Mouse (Mus musculus): Measurements from ENCODE around the gene Bak1.

The Bak1 gene

DNA sequence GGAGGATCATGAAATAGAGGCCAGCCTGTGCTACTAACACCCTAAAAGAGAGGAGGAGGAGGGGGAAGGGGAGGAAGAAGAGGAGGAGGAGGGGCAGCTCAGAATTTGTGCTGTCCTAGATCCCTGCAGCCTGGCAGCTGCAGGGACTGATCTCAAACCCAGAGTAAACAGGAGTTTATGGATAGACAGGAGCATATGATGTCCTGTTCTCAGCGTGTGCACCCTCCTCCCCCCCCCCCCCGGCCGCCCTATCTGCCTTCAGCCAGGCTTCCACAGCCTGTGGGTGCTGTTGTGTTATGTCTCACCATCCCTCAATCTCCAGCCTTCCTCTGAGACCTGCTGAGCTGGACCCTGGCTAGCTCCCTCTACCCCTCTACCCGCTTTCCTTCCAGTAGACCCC is at the start of gene Bak1:
TSS of gene Bak1 (minus strand) at position 101 of the 400 bp plus-strand sequence.
- DNase-seq (ENCODE audit: low spot score in 2 of 2): no peak

DNA sequence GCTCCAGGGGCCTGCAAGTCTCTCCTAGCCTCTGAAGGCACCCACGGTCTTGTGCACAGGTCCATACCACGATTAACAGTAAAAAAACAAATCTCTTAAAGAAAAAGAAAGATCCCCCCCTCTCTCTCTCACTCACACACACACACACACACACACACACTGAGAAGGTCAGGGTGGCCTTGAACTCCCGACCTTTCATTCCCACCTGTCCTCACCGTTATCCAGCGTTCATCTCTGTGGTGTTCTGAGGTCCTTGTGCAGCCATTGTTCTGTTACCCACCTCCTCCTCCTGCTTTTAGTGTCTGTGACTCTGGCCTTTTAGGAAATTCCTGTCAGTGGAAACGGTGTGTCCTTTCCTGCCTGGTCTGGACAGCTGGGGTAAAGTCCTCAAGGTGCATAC is 49.7 kb upstream of the Bak1 start:
- DNase-seq (ENCODE audit: low spot score in 2 of 2): no peak

DNA sequence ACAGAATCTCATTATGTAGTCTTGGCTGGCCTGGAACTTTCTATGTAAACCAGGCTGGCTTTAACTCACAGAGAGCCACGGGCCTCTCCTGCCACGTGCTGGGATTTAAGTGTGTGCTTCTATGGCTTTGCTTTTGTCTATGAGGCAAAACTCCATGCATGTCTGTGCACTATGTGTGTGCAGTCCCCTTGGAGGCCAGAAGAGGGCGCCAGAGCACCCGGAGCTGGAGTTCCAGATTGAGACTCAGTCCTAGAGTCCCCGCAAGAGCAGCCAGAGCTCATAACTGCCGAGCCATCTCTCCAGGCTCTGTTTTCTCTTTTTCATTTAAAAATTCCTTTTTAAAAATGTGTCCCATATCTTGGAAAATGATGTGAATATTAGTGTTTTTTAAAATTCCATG is 49.1 kb upstream of the Bak1 start:
- DNase-seq (ENCODE audit: low spot score in 2 of 2): peak in 1 of 2 experiments; percentile 38

DNA sequence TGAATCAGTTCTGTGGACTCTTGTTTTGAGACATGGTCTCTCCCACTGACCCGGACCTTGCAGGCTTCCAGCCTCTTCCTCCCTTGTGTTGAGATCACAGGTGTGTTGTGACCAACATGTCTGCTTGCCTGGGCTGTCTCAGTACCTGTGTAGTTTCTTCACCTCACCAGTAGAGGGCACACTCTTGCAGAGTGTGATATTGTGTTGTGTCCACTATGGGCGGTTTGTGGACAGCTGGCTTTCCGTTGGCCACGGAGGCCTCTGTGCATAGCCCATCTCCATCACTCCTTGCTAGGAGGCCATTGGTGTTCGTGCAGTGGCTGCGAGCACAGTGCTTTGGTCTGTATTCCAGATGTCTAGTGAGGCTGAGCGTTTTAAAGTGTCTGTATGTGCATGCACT is 48.3 kb upstream of the Bak1 start:
- DNase-seq (ENCODE audit: low spot score in 2 of 2): no peak

DNA sequence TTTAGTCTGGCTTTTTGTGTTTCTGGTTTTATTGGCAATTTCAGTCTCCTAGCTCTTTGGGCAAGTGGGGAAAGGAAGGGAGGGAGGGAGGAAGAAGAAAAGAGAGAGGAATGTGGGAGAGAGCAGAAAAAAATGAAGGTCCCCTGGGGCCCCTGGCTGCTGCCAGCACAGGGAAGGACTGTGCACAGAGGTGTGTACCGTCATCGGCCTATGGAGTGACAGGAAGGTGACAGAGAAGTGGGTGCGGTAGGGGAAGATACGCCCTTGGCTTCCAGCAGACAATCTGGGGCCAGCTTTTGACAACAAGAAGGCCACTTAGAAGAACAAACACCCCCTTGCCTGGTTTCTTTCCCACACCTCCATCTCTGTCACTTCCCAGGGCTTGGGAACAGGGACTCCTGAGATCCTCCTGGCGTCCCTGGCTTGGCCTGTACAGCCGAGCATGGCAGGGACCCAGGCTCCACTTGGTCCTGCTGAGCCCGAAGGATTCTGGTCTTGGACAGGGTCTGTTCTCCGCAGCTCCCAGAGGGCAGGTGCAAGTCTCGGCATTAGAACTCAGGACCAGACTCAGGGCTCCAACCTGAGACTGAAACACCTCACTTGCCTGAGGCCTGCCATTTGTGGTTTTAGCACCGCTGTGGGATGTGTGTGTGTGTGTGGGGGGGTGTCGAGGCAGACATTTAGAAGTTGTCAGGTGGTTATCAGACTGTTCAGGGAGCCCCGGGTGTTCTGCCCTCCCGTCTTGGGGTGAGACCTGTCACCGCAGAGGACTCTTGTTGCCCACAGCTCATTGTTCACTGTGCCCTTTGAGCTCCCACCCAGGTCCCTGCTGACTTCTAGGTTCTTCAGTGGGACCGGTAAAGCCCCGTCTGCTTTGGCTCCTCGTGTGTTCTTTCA is 46.3 kb upstream of the Bak1 start:
- DNase-seq (ENCODE audit: low spot score in 2 of 2): no peak

DNA sequence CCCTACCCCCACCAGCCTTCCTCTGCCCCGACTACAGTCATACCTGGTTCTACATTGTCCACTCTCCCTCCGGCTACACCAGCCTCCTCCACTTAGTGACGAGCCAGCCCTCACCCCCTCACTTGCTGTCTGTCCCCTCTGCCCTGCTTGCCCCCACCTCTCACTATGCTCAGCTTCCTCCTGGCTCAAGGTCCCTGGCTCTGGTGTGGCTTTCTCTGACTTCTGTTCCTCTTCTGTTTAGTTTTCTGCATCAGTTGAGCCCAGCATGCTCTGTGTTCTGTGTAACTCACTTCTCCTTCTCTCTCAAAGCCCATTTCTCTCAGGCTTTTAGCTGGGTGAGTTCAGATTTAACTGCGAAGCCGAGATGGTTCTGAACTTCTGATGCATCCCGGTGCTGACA is 45.4 kb upstream of the Bak1 start:
- no peak for DNase-seq (ENCODE audit: low spot score in 2 of 2)

DNA sequence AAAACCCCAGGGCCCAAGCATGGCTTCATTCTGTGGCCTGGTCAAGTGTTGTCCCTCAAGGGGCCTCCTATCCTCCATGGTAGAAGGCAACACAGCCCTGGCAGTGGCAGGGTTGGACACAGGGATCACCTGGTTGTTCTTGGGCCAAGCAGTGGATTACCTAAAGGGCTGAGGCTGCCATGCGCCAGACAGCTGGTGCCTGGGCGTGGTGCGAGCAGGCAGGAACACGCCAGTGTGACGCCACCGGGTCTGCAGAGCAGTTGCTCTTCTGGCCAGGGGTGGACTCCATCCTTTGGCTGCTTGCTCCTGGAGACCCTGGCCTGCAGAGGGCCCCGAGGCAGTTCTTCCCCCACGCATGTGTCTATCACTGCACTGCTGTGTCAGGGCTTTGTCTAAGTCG is 45.0 kb upstream of the Bak1 start:
- no peak for DNase-seq (ENCODE audit: low spot score in 2 of 2)

DNA sequence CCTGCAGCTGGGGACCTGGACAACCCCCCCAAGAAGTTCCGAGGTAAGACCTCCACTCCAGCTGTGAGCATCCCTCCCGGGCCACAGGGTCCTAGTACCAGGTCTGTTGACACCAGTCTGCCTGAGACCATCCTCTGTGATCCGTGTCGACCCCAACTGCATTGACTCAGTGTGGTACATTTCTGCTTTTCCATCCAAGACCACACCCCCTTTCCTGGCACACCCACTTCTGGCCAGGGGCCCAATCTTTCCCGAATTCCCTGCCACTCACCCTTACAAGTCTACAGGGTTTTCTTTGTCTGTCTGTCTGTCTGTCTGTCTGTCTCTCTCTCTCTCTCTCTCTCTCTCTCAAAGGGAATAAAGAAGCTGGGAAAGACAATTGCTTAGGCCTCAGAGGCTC is 44.3 kb upstream of the Bak1 start:
- no peak for DNase-seq (ENCODE audit: low spot score in 2 of 2)

DNA sequence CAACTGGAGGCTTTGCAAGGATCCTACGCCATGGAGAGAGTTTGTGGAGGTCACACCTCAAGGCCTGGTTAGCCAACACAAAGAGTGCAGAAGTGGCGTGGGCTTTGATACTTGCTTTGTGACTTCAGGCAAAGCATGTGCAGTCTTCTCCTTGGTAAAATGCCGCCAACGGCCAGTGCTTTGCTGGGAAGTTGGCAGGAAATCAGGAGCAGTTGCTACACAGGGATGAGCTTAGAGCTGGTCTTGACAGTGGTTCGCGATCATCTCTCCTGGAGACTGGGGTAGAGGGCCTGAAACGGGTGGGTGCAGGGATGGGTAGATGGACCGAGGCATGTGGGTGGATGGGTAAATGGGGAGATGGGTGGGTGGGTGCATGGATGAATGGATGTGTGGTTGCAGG is 43.6 kb upstream of the Bak1 start:
- DNase-seq (ENCODE audit: low spot score in 2 of 2): no peak

DNA sequence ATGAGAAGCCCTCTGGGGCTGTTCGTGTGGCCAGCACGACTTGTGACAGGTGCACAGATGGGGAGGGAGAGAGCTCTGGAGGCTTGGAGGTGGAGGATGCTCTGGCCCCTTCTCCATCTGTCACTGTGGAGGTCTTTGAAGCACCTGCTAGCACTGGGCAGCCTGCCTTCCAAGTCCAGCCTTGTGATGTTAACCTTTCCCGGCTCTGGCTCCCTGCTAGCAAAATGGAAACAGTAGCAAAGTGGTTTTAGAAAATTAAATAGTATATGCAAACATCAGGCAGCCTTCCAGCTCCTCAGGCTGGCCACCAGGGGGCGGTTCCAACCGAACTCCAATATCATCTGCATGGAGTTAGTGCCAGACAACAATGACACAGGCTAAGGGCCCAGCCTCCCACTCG is 42.8 kb upstream of the Bak1 start:
- DNase-seq (ENCODE audit: low spot score in 2 of 2): peak; percentile 50 to 79

DNA sequence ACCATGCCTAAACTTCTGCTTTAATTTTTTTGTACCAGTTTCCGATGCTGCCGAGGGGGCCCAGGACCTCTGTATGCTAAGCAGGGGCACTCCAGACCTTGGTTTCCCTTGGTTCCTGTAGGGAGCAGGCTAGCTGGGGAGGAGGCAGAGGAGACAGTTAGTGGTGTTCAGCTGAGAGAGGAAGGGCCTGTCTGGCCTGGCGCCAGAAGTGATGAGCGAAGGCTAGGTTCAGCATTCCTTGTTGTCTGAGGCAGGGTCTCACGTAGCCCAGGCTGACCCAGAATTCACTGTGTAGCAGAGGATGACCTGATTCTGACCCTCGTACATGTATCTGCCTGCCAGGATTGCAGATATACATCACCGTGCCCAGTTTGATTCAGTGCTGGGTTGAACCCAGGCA is 42.1 kb upstream of the Bak1 start:
- DNase-seq (ENCODE audit: low spot score in 2 of 2): no peak

DNA sequence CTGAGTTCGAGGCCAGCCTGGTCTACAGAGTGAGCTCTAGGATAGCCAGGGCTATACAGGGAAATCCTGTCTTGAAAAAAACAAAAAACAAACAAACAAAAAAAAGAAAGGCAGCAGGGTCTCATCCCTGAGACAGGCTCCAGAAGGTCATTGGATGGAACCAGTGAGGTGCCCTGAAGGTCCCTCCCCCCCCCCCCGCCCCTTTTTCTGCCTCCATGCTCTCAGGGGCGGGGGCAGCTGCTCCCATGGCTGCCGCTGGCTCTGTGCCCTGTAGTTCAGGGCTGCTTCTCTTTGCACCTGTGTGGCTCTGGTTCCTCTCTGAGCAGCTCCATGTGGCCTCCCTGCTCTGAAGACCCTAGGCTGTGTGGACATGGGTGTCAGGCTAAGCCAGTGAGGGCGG is 40.3 kb upstream of the Bak1 start:
- no peak for DNase-seq (ENCODE audit: low spot score in 2 of 2)

DNA sequence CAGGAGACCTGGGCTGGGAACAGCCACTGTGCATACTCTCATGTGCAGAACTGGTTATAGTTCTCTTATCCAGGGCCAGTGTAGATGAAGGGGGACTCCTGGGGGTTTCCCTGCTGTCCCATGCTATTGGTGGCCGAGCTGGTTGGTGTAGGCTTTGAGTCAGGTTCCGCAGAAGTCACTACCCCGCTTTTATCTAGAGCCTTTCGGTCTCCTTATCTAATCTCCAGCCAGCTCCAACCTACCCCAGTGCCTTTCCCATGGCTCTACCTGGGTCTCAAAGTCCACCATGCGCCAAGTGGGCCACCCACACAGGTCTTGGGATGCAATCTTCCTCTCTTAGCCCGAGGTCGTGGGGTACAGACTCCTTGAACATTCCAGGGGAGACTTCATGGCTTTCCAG is 37.3 kb upstream of the Bak1 start:
- DNase-seq (ENCODE audit: low spot score in 2 of 2): no peak

DNA sequence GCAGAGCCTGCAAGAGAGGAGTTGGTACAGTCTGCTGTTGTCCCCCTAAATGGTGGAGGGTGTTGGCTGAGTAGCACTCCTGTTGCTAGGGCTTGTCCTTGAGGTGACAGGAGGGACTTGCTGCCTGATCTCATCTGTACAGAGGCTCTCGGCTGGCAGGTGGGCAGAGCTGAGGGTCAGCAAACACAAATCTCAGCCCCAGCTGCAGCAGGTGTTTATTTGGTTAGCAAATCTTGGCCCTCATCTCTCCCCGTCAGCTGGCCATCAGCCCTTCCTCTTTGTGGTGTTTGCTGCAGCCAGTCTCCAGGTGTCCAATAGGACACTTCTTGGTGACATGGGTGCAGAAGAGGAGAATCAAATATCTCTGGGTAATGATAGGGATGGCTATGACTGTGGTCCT is 35.4 kb upstream of the Bak1 start:
- DNase-seq (ENCODE audit: low spot score in 2 of 2): no peak

DNA sequence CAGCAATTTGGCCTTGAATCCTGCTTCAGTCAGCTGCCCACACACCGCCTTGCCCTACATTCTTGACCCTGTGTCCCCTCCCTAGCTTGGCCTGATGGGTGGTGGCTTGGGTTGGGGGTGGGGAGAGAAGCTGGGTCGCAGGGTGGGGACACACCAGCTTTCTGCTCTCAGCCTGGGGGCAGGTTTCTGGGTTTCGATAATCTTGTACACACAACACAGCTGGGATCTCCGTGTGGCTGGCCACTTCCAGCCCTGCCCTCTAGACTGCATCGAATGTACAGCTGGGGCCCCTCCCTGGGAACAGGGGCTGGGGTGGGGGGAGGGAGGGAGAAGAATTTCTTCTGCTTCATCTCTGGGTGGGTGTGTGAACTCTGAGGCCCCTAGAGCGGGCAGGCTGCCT is 34.9 kb upstream of the Bak1 start:
- DNase-seq (ENCODE audit: low spot score in 2 of 2): no peak

DNA sequence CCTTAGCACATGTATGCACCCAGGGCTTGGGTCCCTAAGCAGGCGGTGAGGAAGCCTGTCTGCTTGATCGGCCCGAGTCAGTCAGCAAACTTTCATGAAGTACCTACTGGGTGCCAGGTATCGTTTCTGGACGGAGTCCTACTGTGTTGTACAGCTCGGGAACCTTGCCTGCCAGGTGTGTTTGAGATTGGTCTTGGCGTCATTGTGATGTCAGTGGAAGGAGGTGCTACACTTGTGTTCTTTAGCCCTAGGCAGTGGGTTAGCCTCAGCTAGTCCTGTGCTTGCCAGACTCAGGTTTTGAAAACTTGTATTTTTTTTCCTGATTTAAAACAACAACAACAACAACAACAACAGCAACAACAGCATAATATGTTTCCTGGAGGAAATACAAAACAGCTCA is 33.9 kb upstream of the Bak1 start:
- no peak for DNase-seq (ENCODE audit: low spot score in 2 of 2)

DNA sequence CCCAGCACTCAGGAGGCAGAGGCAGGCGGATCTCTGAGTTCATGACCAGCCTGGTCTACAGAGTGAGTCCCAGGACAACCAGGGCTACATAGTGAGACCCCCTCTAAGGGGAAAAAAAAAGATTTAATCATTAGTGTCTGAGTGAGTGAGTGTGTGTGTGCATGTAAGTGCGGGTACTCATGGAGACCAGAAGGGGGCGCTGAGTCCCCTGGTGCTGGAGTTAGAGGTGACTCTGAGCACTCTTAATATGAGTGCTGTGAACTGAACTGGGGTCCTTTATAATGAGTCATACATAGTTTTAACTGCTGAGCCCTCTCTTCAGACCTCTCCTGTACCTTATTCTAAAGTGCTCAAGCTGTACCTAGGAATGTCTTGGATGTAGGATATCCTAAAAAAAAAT is 32.9 kb upstream of the Bak1 start:
- DNase-seq (ENCODE audit: low spot score in 2 of 2): no peak

DNA sequence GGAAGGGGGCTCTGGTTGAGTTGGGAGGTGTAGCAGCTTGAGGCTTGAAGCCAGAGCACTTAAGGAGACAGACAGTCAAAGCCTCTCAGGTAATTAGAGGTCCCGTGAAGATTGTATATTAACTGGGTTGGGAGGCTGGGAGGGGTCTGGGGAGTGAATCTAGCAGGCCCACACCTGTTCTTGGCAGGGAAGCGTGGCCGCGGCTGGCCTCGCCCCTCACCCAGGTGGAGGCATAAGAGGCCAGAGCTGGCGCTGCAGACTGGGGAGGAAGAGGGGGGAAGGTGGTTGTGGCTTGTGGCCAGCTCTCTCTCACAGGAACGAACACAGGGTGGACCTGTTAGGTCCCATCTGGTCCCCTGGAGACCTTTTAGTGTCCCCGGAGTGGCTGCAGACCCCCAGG is 31.9 kb upstream of the Bak1 start:
- DNase-seq (ENCODE audit: low spot score in 2 of 2): no peak

DNA sequence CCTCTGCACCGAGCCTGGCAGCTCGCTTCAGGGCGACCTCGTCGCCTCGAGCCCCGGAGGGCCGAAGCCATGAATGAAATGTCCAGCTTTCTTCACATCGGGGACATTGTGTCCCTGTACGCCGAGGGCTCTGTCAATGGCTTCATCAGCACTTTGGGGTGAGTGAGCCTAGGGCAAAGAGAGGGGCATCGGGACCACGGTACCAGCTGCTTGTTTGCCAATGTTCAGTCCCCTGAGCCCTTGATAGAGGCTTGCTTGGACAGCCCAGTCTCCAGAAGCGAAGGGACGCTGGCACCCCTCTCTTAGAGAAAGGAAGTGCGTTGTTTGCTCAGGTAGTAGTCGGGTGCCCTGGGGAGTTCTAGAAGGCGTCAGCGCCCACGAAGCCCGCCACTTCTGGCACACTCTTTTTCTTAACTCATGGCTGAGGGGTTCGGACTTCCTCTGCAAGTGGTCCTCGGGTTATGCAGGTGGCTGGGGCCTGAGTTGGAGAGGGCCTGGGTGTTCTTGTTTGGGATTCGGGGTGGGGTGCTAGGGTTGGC is 28.8 kb upstream of the Bak1 start:
- no peak for DNase-seq (ENCODE audit: low spot score in 2 of 2)

DNA sequence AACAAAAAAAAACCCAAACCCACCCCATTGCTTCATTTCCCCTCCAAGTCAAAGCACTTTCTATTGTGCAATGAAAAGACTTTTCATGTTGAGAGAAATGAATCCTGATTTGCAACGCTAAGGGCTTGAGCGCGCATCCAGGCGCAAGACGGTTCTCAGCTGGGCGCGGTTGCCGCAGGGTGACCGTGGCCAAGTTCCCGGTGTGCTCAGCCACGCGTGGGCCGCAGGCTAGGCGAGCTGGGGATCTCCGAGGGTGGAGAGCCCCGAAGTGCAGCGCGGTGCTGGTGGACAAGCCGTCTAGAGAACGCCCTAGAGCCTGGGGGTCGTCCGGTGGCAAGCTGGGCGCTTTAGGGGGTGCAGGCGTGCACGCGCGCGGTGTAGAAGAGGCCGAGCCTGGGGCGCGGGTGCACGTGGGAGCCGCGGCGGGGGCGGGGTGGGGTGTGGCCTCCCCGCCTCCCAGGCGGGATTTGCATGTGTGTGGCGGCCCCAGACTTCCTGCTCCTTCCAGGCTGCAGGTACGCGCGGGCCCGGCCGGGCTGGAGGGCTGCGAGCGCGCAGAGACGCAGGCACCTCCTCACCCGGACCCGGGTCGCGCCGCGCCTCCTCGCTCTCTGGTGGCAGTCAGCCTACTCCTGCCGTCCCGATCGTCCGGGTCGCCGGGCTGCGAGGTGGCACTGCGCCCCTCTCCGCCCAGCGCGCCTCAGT is 28.2 kb upstream of the Bak1 start, which contains the start of gene Itpr3:
TSS of gene Itpr3 (plus strand) at position 493 of the 705 bp plus-strand sequence.
- peak; percentile 75 to 87 for DNase-seq (ENCODE audit: low spot score in 2 of 2)

DNA sequence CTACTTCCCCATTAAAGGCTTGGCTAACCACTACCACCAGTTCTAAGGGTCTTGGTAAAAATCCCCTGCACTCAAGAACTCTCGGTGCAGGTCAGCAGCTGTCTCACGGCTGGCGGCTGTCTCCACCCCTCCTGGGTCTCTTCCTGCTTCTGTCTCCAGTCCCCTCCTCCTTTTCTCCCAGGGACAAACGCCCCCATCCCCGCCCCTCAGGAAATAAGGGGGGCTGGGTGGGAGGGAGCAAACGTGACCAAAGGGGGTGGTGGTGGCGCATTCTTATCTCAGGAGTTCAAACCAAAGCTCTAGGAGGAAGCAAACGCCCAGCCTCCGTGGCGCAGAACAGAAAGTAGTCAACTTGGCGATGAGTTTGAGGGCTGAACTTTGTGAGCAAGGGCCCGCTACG is 27.4 kb upstream of the Bak1 start:
- peak in 1 of 2 experiments; percentile 56 for DNase-seq (ENCODE audit: low spot score in 2 of 2)

DNA sequence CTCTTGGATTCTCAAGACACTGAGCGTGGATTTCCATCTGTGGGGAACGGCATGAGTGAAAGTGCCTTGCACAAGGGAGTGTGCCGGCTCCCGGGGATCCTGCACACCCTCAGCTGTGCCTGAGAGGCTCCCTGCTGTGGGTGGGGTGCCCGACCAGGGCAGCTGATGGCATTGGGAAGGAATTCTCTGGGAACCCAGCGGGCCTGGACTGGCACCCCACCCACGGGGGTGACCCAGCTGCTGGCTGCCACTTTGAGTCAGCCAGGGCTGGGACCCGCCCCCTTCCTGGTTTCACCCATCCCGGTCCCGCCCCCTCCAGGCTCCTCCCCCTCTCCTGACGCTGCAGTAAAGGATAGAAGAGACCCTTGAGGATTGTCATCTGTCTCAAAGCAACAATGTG is 22.7 kb upstream of the Bak1 start:
- DNase-seq (ENCODE audit: low spot score in 2 of 2): peak in 1 of 2 experiments; percentile 42

DNA sequence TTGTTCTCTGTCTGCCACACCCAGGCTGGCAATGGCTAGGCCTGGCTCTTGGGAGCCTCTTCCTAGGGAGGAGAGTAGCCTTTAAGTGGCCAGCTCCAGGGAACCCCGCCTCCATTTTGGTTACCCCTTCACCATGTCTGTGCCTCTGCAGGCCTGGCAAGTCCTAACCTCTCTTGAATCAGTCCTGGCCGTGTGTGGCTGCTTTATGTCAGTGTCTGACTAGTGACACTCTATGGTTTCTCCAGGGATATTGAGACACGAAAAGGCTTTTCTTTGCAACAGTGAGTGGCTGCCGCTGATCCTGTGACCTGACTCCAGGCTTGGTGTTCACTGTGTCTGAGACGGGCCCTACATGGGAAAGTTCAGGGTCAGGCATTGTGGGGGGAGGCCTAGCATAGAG is 22.0 kb upstream of the Bak1 start:
- no peak for DNase-seq (ENCODE audit: low spot score in 2 of 2)

All from spleen, postnatal 4 days (tissue).